Mouse (Mus musculus) lung, adult 2 months (tissue): Measurements from ENCODE around the gene Fbxw11. TPM values are rescaled to one million over a fixed set of nuclear protein-coding genes. Genes with fewer than 3 reads are reported as not detected.

Source experiments
- DNase-seq: peaks from one replicate; pipeline ENCODE4 v3.0.0; 2022
- H3K4me1 ChIP-seq: fragments of 200-500 bp; 2 replicates; pipeline ENCODE4 v1.6.1; 2011; ENCODE audit warnings: low read length; ENCODE audit not compliant: control insufficient read depth, insufficient read depth
- H3K4me3 ChIP-seq: fragments of 200-500 bp; replicated peaks from 2 replicates; pipeline ENCODE3; 2011; ENCODE audit warnings: low read depth, mild to moderate bottlenecking, control low read depth, low read length; ENCODE audit errors: extremely low read depth
- CTCF ChIP-seq: fragments of 200-500 bp; IDR thresholded peaks from 2 replicates; pipeline ENCODE4 v1.5.1; 2011; ENCODE audit warnings: mild to moderate bottlenecking, low read length, control low read depth; ENCODE audit not compliant: insufficient read depth
- POLR2A ChIP-seq: fragments of 200-500 bp; IDR thresholded peaks from 2 replicates; pipeline ENCODE4 v1.6.1; 2011; ENCODE audit warnings: low read depth, mild to moderate bottlenecking, control low read depth, low read length, borderline replicate concordance; ENCODE audit errors: extremely low read depth
- WGBS: fragments of 180-500 bp; shearing (Covaris S2); methylation state at CpG from one replicate; pipeline ENCODE4 v1.1.7; 2018; 5-methylcytosine and 5-hydroxymethylcytosine counted together
- polyA plus RNA-seq: library from polyadenylated mRNA; depleted of rRNA; stranded (reverse); fragments of >200 nt; gene quantifications from 2 replicates; pipeline ENCODE4 v1.2.3, GENCODE M21; 2012

Fbxw11 gene
- polyA plus RNA-seq, 1 experiment: 49.2 TPM

GRCm38 (mm10) chr11:32736371-32736770, 93.8 kb downstream of the Fbxw11 start:
- no peak for TF ChIP-seq CTCF
- TF ChIP-seq POLR2A: no peak
- no peak for DNase-seq
- H3K4me3 ChIP-seq: no peak overlapping the region
- no peaks in the 10 kb centered on the region; the same call in 1 of the 2 replicates for H3K4me1 ChIP-seq
- 93% methylated on average over 2 of the region's 2 CpGs for WGBS

DNA sequence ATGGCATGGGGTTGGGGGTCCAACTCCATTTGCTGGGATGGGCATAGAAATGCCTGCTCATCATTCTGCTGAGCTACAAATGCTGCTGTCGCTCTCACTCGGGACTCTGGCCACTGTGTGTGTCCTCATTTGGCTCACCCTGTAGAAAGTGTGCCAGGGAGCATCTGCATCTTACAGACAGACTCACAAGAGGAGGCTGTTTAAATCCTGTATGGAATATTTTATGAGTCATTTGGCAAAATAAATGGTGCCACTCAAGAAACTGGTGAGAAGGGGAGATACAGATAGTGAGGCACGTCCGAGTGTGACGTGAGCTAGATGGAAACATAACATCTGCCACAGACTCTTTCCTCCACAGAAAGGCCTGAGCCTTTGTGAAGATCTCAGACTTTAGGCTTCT, 95.2 kb downstream of the Fbxw11 start:
- no peak for DNase-seq
- 80% methylated on average over 5 of the region's 5 CpGs for WGBS
- Histone ChIP-seq H3K4me3 (no peak overlapping the region), H3K4me1 (no peaks in the 10 kb centered on the region; the same call in 1 of the 2 replicates)
- no peak for TF ChIP-seq POLR2A
- no peak for TF ChIP-seq CTCF

DNA sequence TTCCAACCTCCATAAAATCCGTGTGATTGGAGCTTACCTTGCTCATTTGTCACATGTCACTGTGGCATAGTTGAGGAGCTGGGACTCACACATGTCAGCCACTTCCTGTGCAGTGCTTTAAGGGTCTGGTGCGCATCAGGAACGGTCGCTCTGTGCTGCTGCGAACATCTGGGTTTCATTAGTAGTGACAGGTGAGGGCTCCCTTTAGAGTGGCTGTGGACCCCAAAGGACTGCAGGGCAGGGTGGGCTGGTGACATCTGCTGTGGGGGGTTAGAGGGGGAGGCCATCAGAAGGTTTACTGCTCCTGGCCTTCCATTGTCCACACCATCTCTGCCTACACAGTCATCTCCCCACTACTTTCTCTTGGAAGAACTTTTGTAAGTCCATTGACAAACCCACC, 101.4 kb downstream of the Fbxw11 start:
- no peak for DNase-seq
- Histone ChIP-seq H3K4me3 (no peak overlapping the region), H3K4me1 (no peaks in the 10 kb centered on the region)
- no peak for TF ChIP-seq CTCF
- no peak for TF ChIP-seq POLR2A
- 70% methylated on average over 5 of the region's 5 CpGs for WGBS

DNA sequence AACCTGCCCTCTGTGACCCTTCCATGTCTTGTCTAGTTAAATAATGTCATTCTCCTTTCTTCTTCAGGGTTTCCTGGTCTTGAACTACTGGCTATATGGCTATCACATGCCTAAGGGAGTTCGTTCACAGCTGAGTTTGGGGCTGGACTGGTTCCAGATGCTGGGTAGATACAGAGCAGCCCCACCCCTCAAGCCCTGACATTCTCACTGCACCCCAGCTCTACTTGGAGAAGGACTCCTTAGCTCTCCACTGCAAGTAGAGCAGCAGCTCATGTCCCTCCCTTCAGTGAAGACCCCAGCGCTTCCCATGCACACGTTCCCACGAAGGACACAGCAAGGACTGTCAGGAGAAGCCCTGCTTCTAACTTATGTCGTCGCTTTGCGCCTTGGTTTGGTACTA, 101.9 kb downstream of the Fbxw11 start:
- WGBS: 82% methylated on average over 7 of the region's 7 CpGs
- H3K4me1 ChIP-seq: no peaks in the 10 kb centered on the region
- DNase-seq: no peak
- H3K4me3 ChIP-seq: no peak overlapping the region
- TF ChIP-seq CTCF (no peak), POLR2A (no peak)

DNA sequence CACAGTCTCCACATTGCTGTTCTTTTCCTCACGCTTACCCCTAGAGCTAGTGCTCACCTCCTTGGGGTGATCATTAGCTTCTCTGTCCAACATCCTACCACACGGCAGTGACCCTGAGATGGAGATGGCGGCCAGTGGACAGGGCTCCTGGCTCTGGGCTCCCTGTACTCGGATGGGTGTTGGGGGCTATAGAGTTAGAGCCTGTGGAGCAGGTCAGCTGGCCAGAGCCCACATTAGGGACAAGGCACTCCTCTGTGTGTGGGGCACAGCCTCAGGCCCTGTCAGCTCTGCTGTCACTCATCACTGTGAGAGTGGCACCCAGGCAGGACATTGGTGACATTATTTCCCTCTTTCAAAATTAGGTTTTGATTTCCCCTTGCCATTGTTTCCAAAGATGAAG, 102.9 kb downstream of the Fbxw11 start:
- WGBS: 88% methylated on average over 4 of the region's 4 CpGs
- no peak for DNase-seq
- Histone ChIP-seq H3K4me3 (no peak overlapping the region), H3K4me1 (no peaks in the 10 kb centered on the region)
- TF ChIP-seq POLR2A (no peak), CTCF (no peak)

- no peak for DNase-seq
- 57% methylated on average over 5 of the region's 5 CpGs for WGBS
- TF ChIP-seq CTCF: no peak
- TF ChIP-seq POLR2A: no peak
- Histone ChIP-seq H3K4me3 (no peak overlapping the region), H3K4me1 (no peaks in the 10 kb centered on the region)
Observed at GRCm38 (mm10) chr11:32746036-32746435, 103.5 kb downstream of the Fbxw11 start.

DNA sequence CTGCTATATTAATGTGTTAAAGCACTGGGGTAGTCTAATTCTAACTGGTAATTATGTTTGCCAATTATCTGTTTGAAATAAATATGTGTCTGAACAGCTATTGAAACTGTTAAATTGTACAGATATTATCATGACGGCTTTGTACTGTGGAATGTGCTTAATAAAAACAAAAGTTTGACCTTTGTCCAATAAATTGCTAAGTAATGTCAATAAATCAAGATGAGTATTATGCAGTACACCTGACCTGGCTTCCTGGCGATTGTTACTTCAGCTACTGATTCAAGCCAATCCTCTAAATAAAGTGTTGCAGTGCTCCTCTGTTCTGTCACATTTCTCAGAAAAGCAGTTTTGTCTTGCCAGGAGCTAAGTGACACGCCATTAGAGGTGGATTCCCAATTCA, 104.0 kb downstream of the Fbxw11 start:
- DNase-seq: no peak
- TF ChIP-seq CTCF (no peak), POLR2A (no peak)
- Histone ChIP-seq H3K4me3 (no peak overlapping the region), H3K4me1 (no peaks in the 10 kb centered on the region)
- WGBS: 53% methylated on average over 3 of the region's 3 CpGs

GRCm38 (mm10) chr11:32748800-32749199, 106.3 kb downstream of the Fbxw11 start:
- 79% methylated on average over 4 of the region's 4 CpGs for WGBS
- TF ChIP-seq POLR2A: no peak
- H3K4me1 ChIP-seq: no peaks in the 10 kb centered on the region
- no peak for DNase-seq
- H3K4me3 ChIP-seq: no peak overlapping the region

DNA sequence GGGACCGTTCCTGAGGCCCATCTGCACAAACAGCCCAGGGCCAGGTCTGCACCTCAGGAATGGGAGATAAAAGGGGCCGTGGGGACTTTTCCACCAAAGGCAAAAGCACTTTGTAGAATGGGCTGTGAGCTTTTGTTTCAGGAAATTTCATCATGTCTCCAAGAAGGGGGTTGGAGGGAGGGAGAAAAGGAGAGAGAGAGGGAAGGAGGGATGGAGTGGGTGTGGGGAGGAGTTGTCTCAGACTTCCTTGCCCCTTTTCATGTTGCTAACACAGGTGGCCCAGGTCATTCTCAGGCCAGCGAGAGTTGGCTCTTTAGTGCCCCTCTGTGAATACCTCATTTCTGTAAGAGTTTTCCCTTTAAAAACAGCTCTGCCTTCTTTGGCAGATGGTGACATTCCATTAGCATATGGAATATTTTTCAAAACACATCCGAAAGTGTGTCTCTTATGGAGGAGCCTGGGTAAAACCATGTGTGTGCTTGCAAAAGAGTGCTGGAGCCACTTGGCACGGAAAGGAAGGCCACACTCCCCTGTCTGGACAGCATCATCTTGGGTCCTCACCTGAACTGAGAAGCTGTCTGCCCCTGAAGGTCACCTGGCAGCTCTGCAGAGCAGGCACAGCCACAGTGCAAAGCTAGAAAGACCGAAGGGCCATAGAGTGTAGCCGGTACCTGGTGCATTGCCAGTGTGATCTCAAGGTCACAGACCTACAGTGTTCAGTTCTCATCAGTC, 109.5 kb downstream of the Fbxw11 start:
- Histone ChIP-seq H3K4me3 (no peak overlapping the region), H3K4me1 (no peaks in the 10 kb centered on the region)
- TF ChIP-seq POLR2A: no peak
- TF ChIP-seq CTCF: no peak
- no peak for DNase-seq
- WGBS: 61% methylated on average over 7 of the region's 7 CpGs

DNA sequence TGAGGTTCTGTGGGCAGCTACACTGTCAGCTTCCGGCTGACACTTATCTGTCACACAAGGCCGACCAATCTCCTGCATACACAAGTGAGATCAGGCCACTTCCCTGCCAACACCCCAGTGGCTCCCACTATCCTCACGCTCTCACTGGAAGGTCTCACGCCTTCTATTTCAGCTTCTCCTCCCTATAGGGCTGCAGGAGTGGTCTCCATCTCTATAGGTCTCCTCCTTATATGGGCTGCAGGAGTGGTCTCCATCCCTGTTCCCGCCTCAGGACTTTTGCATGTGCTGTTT, 110.0 kb downstream of the Fbxw11 start:
- TF ChIP-seq POLR2A (no peak), CTCF (no peak)
- no peak overlapping the region for H3K4me3 ChIP-seq
- 66% methylated on average over 5 of the region's 5 CpGs for WGBS
- DNase-seq: no peak
- H3K4me1 ChIP-seq: no peaks in the 10 kb centered on the region

DNA sequence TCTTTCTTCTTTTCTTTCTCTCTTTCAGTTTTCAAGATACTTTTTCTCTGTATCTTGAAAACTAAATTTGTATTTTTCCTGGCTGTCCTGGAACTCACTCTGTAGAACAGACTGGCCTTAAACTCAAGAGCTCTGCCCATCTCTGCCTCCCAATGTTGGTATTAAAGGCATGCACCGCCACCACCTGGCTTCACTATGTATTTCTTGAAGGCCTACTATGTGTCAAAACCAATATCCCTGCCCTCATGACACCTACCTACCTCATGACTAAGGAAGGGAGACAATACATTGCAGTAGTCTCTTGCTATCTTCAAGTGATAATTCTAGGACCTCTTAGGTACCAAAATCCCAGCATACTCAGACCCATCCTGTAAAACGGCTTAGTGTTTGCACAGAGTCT, 110.8 kb downstream of the Fbxw11 start:
- DNase-seq: no peak
- TF ChIP-seq CTCF: no peak
- TF ChIP-seq POLR2A: no peak
- no peak overlapping the region for H3K4me3 ChIP-seq
- no peaks in the 10 kb centered on the region for H3K4me1 ChIP-seq
- WGBS: 93% methylated on average over 2 of the region's 2 CpGs
